Mouse (Mus musculus) forebrain, embryonic 12.5 days (tissue): ENCODE measurements at regions not wholly inside any gene's neighbourhood (a gene's known extent, or its start where the extent isn't known, plus 50 kb on each side); places are given as distances from the start of the nearest gene placed in this dataset.

Experiments used
- ATAC-seq: fragments of 200-750 bp; cut with Nextera tagmentation; 2 replicates; pipeline ENCODE4 v1.8.0; 2017; ENCODE audit warnings: moderate TSS enrichment; ENCODE audit not compliant: low FRiP score
- H3K27ac ChIP-seq: fragments of 300-500 bp; sonication (generic); 2 replicates; pipeline ENCODE4 v1.5.1; 2016; ENCODE audit warnings: mild to moderate bottlenecking
- H3K27me3 ChIP-seq: fragments of 300-500 bp; sonication (generic); 2 replicates; pipeline ENCODE4 v1.6.1; 2016; ENCODE audit warnings: mild to moderate bottlenecking
- H3K36me3 ChIP-seq: fragments of 300-500 bp; sonication (generic); replicated peaks from 2 replicates; pipeline ENCODE4 v1.6.1; 2016; ENCODE audit warnings: mild to moderate bottlenecking
- H3K4me1 ChIP-seq: fragments of 300-500 bp; sonication (generic); 2 replicates; pipeline ENCODE4 v1.6.1; 2016
- H3K4me2 ChIP-seq: fragments of 300-500 bp; sonication (generic); 2 replicates; pipeline ENCODE4 v1.6.1; 2016; ENCODE audit warnings: mild to moderate bottlenecking, moderate library complexity
- H3K4me3 ChIP-seq: fragments of 300-500 bp; sonication (generic); replicated peaks from 2 replicates; pipeline ENCODE4 v1.5.1; 2016; ENCODE audit warnings: mild to moderate bottlenecking
- H3K9ac ChIP-seq: fragments of 300-500 bp; sonication (generic); 2 replicates; pipeline ENCODE4 v1.6.1; 2016; ENCODE audit warnings: mild to moderate bottlenecking
- H3K9me3 ChIP-seq: fragments of 300-500 bp; sonication (generic); 2 replicates; pipeline ENCODE4 v1.6.1; 2016
- WGBS: fragments of 180-500 bp; shearing (Covaris S2); methylation state at CpG from one replicate; pipeline ENCODE4 v1.1.7; 2016; 5-methylcytosine and 5-hydroxymethylcytosine counted together

DNA sequence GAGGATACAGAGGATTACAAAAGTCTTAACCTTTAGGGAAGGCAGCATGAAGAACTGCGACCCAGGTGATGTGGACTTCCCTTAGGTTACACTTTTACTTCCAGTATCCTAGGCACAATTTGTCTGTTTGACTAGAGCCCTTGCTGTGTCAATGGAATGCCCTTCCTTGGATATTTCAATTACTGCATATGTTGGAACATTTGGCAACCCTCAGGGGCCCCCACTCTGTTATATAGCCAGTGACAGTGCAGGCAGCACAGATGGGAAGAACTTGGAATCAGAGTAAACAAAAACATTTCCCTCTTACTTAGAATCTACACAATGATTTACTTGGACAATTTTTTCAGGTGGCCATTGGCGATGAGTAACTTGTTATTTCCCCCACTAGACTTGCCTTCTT is 82.4 kb downstream of the Izumo3 start:
- Histone ChIP-seq H3K27ac (no peak overlapping the region), H3K4me3 (no peak overlapping the region), H3K27me3 (no peaks in the 10 kb centered on the region), H3K36me3 (no peaks in the 10 kb centered on the region), H3K9ac (no peak overlapping the region), H3K4me2 (no peak overlapping the region), H3K4me1 (no peaks in the 10 kb centered on the region), H3K9me3 (no peaks in the 10 kb centered on the region)
- 89% methylated on average over 2 of the region's 2 CpGs for WGBS
- ATAC-seq, result no peak

DNA sequence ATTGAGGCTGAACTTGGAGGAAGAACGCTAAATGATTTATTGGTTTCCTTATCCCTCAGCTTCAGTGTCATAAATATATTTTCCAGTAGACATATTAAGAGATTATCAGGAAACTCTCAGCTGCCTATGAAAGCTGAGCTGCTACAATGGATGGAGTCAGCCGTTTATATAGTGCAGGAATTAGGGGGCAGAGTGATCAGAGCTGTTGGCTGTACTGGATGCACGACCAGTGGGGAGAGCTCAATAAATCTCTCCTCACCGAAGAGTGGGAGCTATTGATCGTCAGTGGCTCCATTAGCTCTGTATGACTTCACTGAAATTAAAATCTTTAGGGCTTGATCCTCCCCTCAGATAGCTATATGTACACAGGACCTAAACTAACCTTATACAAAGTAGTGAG is 86.1 kb downstream of the Izumo3 start:
- Histone ChIP-seq H3K27me3 (no peaks in the 10 kb centered on the region), H3K4me1 (no peaks in the 10 kb centered on the region), H3K9ac (no peak overlapping the region), H3K27ac (no peak overlapping the region), H3K9me3 (no peaks in the 10 kb centered on the region), H3K36me3 (no peaks in the 10 kb centered on the region), H3K4me3 (no peak overlapping the region), H3K4me2 (no peak overlapping the region)
- peak; percentile 49; the same call in 1 of the 2 replicates for ATAC-seq
- 83% methylated on average over 5 of the region's 5 CpGs for WGBS

DNA sequence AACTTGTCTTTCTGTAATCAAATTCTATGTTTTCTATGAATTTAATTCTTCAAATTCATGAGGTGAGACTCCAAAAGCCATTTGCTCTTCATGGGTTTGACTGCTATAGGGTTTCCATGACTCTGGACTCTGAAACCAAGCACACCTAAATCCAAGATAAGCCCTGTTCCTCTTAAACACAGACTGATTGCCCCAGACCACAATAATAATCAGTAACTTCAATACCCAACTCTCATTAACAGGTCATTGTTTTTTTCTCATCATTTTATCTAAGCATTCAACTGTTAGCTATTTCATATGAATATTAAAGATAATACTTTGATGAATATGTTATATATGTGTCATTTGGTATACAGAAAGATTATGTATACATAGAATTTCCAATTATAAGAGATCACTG is 92.1 kb downstream of the Izumo3 start:
- no peak overlapping the region for H3K27ac ChIP-seq
- H3K4me1 ChIP-seq, result no peaks in the 10 kb centered on the region
- H3K36me3 ChIP-seq, result no peaks in the 10 kb centered on the region
- H3K27me3 ChIP-seq, result no peaks in the 10 kb centered on the region
- no peak for ATAC-seq
- no peak overlapping the region for H3K4me3 ChIP-seq
- no peak overlapping the region for H3K9ac ChIP-seq
- H3K9me3 ChIP-seq, result no peaks in the 10 kb centered on the region
- H3K4me2 ChIP-seq, result no peak overlapping the region

DNA sequence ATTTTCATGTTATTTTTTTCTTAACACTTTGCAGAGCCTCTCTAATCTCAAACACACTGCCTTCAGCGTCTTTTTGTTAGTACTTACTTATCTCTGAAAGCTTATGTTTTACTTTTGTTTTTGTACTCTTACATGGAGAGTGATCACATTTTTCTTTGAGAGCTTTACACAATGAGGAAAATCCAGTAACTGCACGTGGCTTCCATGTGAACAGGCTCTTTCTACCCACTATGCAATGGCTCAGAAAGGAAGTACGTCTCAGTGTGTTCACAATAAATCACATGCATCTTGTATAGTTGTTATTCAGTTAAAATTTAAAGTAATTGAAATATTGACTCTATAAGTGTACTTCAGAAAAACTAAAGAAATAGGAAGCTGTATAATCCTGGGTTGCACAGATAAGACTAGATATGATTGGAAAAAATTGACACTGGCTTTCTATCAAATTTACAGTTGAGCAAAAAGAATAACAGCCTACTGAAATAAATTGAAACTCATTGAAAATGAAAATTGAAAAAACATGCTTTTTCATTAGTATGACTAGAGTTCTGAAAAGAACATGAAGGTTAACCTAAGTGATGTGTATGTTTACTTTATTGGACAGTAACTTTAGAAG is 122.4 kb downstream of the Izumo3 start:
- Histone ChIP-seq H3K9ac (no peak overlapping the region), H3K4me1 (no peaks in the 10 kb centered on the region), H3K27ac (no peak overlapping the region), H3K36me3 (no peaks in the 10 kb centered on the region), H3K4me2 (no peak overlapping the region), H3K9me3 (no peaks in the 10 kb centered on the region), H3K4me3 (no peak overlapping the region), H3K27me3 (no peaks in the 10 kb centered on the region)
- no peak for ATAC-seq
- WGBS, result 59% methylated on average over 3 of the region's 3 CpGs

DNA sequence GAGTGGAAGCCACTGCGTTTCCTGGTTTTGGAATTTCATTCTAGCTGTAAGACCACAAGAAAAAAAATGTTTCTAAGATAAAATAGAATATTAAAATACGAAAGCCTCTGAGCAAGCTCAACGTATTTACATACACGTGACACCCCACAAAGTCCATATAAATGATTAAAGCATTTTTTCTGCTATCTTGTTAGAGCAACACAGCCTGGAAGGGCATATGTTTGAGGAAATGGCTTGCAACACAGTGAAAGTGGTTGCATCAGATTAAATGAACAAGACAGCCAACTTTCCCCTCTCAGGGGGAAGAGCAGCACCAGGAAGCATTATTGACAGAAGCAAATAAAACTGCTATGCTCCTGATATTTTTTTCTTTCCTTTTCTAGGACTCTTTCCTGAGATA is 146.8 kb downstream of the Izumo3 start:
- WGBS, result 89% methylated on average over 4 of the region's 4 CpGs
- H3K9me3 ChIP-seq, result no peaks in the 10 kb centered on the region
- no peaks in the 10 kb centered on the region for H3K27me3 ChIP-seq
- no peak overlapping the region for H3K4me2 ChIP-seq
- H3K4me3 ChIP-seq, result no peak overlapping the region
- no peak overlapping the region for H3K27ac ChIP-seq
- no peak for ATAC-seq
- H3K36me3 ChIP-seq, result no peaks in the 10 kb centered on the region
- no peaks in the 10 kb centered on the region for H3K4me1 ChIP-seq
- H3K9ac ChIP-seq, result no peak overlapping the region

DNA sequence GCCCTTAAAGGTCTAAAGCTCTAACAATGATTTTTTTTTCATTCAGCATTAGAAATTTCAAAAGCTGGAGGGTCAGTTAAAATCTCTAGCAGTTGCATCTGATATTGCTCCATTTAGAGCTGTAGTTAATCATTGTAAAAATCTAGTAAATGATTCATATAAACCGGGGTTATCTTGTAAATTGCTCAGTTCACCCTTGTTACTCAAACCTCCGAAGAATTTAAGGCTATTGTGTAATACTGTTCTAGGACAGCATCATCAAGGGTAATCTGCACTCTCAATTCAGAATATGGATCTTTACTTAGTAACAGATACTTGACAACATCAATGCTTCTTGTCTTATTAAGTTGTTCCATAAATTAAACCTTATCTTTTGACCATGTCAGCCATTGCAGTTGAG is 157.7 kb downstream of the Izumo3 start:
- Histone ChIP-seq H3K27ac (no peak overlapping the region), H3K9ac (no peak overlapping the region), H3K4me1 (no peaks in the 10 kb centered on the region), H3K27me3 (no peaks in the 10 kb centered on the region), H3K4me3 (no peak overlapping the region), H3K4me2 (no peak overlapping the region), H3K36me3 (no peaks in the 10 kb centered on the region), H3K9me3 (no peaks in the 10 kb centered on the region)
- WGBS, result 81% methylated on average over 2 of the region's 2 CpGs
- no peak for ATAC-seq
